Mouse (Mus musculus) brain, embryonic 14.5 days (tissue): Measurements from ENCODE around the gene Rnf151.

Experiments
- CTCF ChIP-seq: fragments of 200-500 bp; IDR thresholded peaks from 2 replicates; pipeline ENCODE4 v1.5.1; 2012; ENCODE audit warnings: inconsistent platforms, mild to moderate bottlenecking, moderate library complexity, borderline replicate concordance; ENCODE audit not compliant: insufficient read depth, insufficient read length; ENCODE audit errors: extremely low read depth
- POLR2A ChIP-seq: fragments of 200-500 bp; IDR thresholded peaks from 2 replicates; pipeline ENCODE4 v1.6.1; 2012; ENCODE audit warnings: mild to moderate bottlenecking, inconsistent platforms, borderline replicate concordance; ENCODE audit not compliant: poor library complexity, insufficient read depth, insufficient read length, severe bottlenecking; ENCODE audit errors: extremely low read depth

- TF ChIP-seq CTCF, result no peak
- no peak for TF ChIP-seq POLR2A
Measured at GRCm38 (mm10) chr17:24686514-24686913, 31.3 kb downstream of the Rnf151 start.
